Mouse (Mus musculus) gastrocnemius, postnatal 14 days (tissue): ENCODE results near the gene Tas2r115. TPM values are rescaled to one million over a fixed set of nuclear protein-coding genes. Genes with fewer than 3 reads are reported as not detected.
"Not testable (repeated sequence)": the region's sequence is repeated elsewhere in the genome, so short reads cannot be mapped to it uniquely, and the experiment has no call there.

Experiments used
- DNase-seq: peaks from one replicate; pipeline ENCODE4 v3.0.0; 2021; ENCODE audit warnings: mixed read lengths
- intact Hi-C: fragments of 180-260 bp; cut with DNase I; formaldehyde crosslinking; loops from one replicate; pipeline ENCODE4 v1.15.1; 2025; ENCODE audit warnings: low total_unique reads
- long read RNA-seq, 2 experiments: library from polyadenylated mRNA; stranded (forward); transcript quantifications; one replicate each; pipeline ENCODE4 v2.0.0; 2021
- total RNA-seq, 2 experiments: library from RNA; stranded (reverse); gene quantifications; 2 replicates each; pipeline ENCODE4 v1.2.3; 2021

The Tas2r115 gene
- total RNA-seq, result not detected
- long read RNA-seq, experiment 1, result 0 reads
- long read RNA-seq, experiment 2, result 0 reads

GRCm38 (mm10) chr6:132737935-132738334 lies at the start of gene Tas2r115:
TSS of gene Tas2r115 (minus strand) at chr6:132738035.
- DNase-seq, result no peak
- intact Hi-C loops, result no loop called here

GRCm38 (mm10) chr6:132778062-132778461 lies 40.2 kb upstream of the Tas2r115 start, which contains the start of gene Tas2r136:
TSS of gene Tas2r136 (minus strand) at chr6:132778162.
- intact Hi-C loops, result no loop called here
- DNase-seq, result no peak

GRCm38 (mm10) chr6:132761831-132762230 lies 24.0 kb upstream of the Tas2r115 start, which contains the start of gene Tas2r102:
TSS of gene Tas2r102 (plus strand) at chr6:132762131.
- intact Hi-C loops, result no loop called here
- DNase-seq, result no peak

DNA sequence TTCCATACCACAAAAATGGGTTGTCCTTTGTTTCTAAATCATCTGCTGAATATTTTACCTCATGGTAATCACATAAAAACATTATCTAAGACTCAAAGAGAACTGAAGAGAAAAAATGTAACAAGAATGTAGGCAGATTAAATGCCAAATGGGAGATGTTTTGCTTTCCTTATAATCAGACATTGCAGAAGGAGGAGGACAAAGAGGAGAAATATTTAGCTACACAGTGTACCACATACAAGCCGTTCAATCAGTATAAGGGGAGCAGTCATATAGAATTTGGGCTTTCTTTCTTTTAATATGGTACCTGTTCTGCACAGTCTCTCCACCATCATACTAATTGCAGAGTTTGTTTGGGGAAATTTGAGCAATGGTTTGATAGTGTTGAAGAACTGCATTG lies 16.6 kb upstream of the Tas2r115 start, which contains the start of gene Tas2r124:
Gene Tas2r124, plus strand, starts transcription at position 301 of the 400 bp plus-strand sequence.
- no peak for DNase-seq
- intact Hi-C loops, result no loop called here

DNA sequence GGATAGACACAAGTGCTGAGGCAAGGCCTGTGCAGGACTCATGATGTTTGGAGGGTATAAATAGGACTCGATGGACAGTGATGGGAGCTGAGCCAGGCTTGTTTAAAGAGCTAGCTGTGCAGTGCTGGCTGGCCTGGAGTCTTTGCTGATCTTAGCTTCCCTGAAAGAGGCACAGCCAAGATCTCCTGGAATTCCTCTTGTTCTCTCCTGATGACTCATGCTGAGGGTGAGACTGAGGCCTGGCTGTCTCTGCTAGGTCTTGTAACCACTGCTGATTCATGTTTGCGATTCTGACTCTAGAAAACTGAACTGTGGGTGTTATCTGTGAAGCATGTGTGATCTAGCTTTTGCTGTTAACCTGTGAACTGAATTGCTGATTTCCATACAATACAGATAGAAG lies 12.4 kb upstream of the Tas2r115 start:
- intact Hi-C loops, result no loop called here
- DNase-seq, result no peak

DNA sequence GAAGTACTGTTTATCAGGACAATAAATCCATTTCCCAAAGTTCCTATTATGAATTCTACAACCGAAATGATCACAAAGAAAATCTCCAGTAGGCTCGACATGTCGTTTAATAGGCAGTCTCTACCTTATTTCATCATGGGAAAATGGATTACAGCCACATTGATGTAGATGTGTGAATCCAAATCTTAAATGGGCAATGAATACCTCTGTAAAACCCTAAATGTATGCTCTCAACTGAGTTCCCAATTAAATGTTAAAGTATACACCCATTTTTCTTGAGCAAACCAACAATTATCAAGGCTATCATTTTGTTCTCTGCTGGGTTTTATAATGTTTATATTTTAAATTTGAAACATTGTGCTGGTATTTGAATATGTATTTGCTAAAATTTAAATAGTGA lies 26.0 kb downstream of the Tas2r115 start, which contains the start of gene Tas2r122:
Gene Tas2r122, minus strand, starts transcription at position 101 of the 400 bp plus-strand sequence.
- DNase-seq, result no peak
- intact Hi-C loops, result no loop called here

DNA sequence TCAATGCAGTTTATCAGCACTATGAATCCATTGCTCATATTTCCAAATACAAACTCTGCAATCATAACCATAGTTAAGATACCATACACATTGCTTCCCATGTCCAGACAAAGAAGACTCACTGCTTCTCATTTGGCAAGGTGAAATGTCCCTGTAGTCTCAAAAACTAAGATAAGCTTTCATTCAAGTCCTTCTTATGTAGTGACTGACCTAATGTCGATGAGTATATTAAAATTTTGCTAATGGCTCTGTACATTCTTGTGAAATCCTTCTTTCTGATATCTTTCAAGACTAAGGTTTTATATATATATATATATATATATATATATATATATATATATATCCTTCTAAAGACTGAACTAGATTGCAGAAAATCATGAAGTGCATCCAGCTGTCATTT lies 36.9 kb downstream of the Tas2r115 start, which contains the start of gene Tas2r121:
Gene Tas2r121, minus strand, starts transcription at position 101 of the 400 bp plus-strand sequence.
- intact Hi-C loops, result no loop called here
- no peak for DNase-seq

DNA sequence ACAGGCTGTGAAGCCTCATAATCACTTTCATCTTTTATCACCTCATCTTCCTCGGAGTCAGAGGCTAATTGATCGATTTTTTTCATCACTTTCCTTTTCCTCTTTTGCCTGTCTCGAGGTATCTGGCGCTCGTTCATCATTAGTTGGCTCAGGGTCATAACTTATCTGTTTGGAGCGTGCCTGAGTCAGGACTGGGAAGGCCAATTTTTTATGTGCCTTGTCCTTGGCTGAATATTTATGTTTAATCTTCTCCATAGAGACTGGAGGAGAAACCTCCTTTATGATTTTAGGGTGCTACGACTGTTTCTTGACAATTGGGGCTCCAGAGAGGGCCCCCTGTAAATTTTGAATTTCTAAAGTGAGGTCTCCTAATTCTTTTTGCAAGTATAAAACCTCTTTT lies 46.2 kb downstream of the Tas2r115 start:
- intact Hi-C loops, DNase-seq: not testable (repeated sequence)

Other genes with a start within 250 kb of the Tas2r115 start
- gene Prh1, start 168.2 kb downstream of the Tas2r115 start, total RNA-seq, result not detected
- not detected for gene Prp2, start 142.1 kb downstream of the Tas2r115 start, total RNA-seq
- gene A630073D07Rik, start 86.5 kb downstream of the Tas2r115 start, total RNA-seq, result not detected
- not detected for gene Tas2r120, start 81.1 kb downstream of the Tas2r115 start, total RNA-seq
- not detected for gene Tas2r121, start 37.0 kb downstream of the Tas2r115 start, total RNA-seq
- gene Tas2r122, start 26.1 kb downstream of the Tas2r115 start, total RNA-seq, result not detected
- gene Tas2r124, start 16.7 kb upstream of the Tas2r115 start, total RNA-seq, result not detected
- not detected for gene Tas2r102, start 24.1 kb upstream of the Tas2r115 start, total RNA-seq
- gene Tas2r136, start 40.1 kb upstream of the Tas2r115 start, total RNA-seq, result not detected
- gene Tas2r117, start 64.8 kb upstream of the Tas2r115 start, total RNA-seq, result not detected
- gene Tas2r123, start 109.1 kb upstream of the Tas2r115 start, total RNA-seq, result not detected
- not detected for gene Tas2r116, start 117.4 kb upstream of the Tas2r115 start, total RNA-seq
- gene Tas2r110, start 130.0 kb upstream of the Tas2r115 start, total RNA-seq, result not detected
- gene Tas2r113, start 155.0 kb upstream of the Tas2r115 start, total RNA-seq, result not detected
- not detected for gene Tas2r125, start 171.6 kb upstream of the Tas2r115 start, total RNA-seq
- gene Tas2r129, start 213.1 kb upstream of the Tas2r115 start, total RNA-seq, result not detected
- gene Tas2r131, start 219.9 kb upstream of the Tas2r115 start, total RNA-seq, result not detected
- gene Tas2r109, start 242.9 kb upstream of the Tas2r115 start, total RNA-seq, result not detected